Mouse (Mus musculus) limb, embryonic 13.5 days (tissue): ENCODE data around the gene Nr4a1. TPM values are rescaled to one million over a fixed set of nuclear protein-coding genes. Genes with fewer than 3 reads are reported as not detected.

Experiments
- ATAC-seq: fragments of 200-750 bp; cut with Nextera tagmentation; 2 replicates; pipeline ENCODE4 v1.8.0; 2017; ENCODE audit warnings: low read depth, moderate number of reproducible peaks, moderate TSS enrichment; ENCODE audit not compliant: low FRiP score
- H3K27ac ChIP-seq: fragments of 300-500 bp; sonication (generic); 2 replicates; pipeline ENCODE4 v1.5.1; 2015; ENCODE audit warnings: inconsistent platforms, mild to moderate bottlenecking, moderate library complexity
- H3K27me3 ChIP-seq: fragments of 300-500 bp; sonication (generic); 2 replicates; pipeline ENCODE4 v1.6.1; 2015; ENCODE audit warnings: mild to moderate bottlenecking, inconsistent platforms
- H3K36me3 ChIP-seq: fragments of 300-500 bp; sonication (generic); 2 replicates; pipeline ENCODE4 v1.6.1; 2015; ENCODE audit warnings: inconsistent platforms, mild to moderate bottlenecking, moderate library complexity
- H3K4me1 ChIP-seq: fragments of 300-500 bp; sonication (generic); 2 replicates; pipeline ENCODE4 v1.6.1; 2015; ENCODE audit warnings: inconsistent platforms
- H3K4me2 ChIP-seq: fragments of 300-500 bp; sonication (generic); replicated peaks from 2 replicates; pipeline ENCODE4 v1.6.1; 2015; ENCODE audit warnings: inconsistent platforms, mild to moderate bottlenecking, moderate library complexity
- H3K4me3 ChIP-seq: fragments of 300-500 bp; sonication (generic); 2 replicates; pipeline ENCODE4 v1.5.1; 2015; ENCODE audit warnings: moderate library complexity, mild to moderate bottlenecking, inconsistent platforms
- H3K9ac ChIP-seq: fragments of 300-500 bp; sonication (generic); 2 replicates; pipeline ENCODE4 v1.6.1; 2015; ENCODE audit warnings: mild to moderate bottlenecking, inconsistent platforms
- H3K9me3 ChIP-seq: fragments of 300-500 bp; sonication (generic); 2 replicates; pipeline ENCODE4 v1.6.1; 2016; ENCODE audit warnings: inconsistent platforms
- WGBS: fragments of 180-500 bp; shearing (Covaris S2); methylation state at CpG from one replicate; pipeline ENCODE4 v1.1.7; 2015; 5-methylcytosine and 5-hydroxymethylcytosine counted together
- polyA plus RNA-seq: library from polyadenylated mRNA; unstranded; fragments of >200 nt; fragmentation: Nextera tagmentation; extraction: Ambion mirVana; gene quantifications from 2 replicates; pipeline ENCODE4 v1.2.1, GENCODE M21; 2015

Nr4a1 gene
- polyA plus RNA-seq = 10.0 and 10.3 TPM in 2 replicates

- Histone ChIP-seq H3K27me3 (no peaks in the 10 kb centered on the region), H3K4me3 (peak within 1 kb of the TSS; percentile 65), H3K9ac (peak within 1 kb of the TSS; percentile 83), H3K4me1 (peaks cover 15% of the 10 kb centered on the region), H3K4me2 (peak within 1 kb of the TSS; percentile 84), H3K27ac (peak within 1 kb of the TSS; percentile 48; the same call in 1 of the 2 replicates), H3K36me3 (0 out of 2 replicates have a peak, but pooled peaks cover 6% of the 10 kb centered on the region), H3K9me3 (no peaks in the 10 kb centered on the region)
- ATAC-seq = peak; percentile 64
- under 1% methylated on average over 81 of the region's 82 CpGs for WGBS
Measured at GRCm38 (mm10) chr15:101253886-101254795, at the start of gene Nr4a1. Gene Nr4a1, plus strand, starts transcription at chr15:101254269.

- Histone ChIP-seq H3K9ac (no peak overlapping the region), H3K27ac (no peak overlapping the region), H3K27me3 (no peaks in the 10 kb centered on the region), H3K9me3 (0 out of 2 replicates have a peak, but pooled peaks cover 7% of the 10 kb centered on the region), H3K4me3 (no peak overlapping the region), H3K36me3 (peaks cover 94% of the 10 kb centered on the region), H3K4me2 (no peak overlapping the region), H3K4me1 (no peaks in the 10 kb centered on the region)
- WGBS = 88% methylated on average over 7 of the region's 7 CpGs
- no peak for ATAC-seq
Measured at GRCm38 (mm10) chr15:101204781-101205180, 49.3 kb upstream of the Nr4a1 start.

- ATAC-seq = no peak
- no peak overlapping the region for H3K27ac ChIP-seq
- no peak overlapping the region for H3K4me3 ChIP-seq
- no peaks in the 10 kb centered on the region for H3K27me3 ChIP-seq
- peaks cover 77% of the 10 kb centered on the region for H3K36me3 ChIP-seq
- no peak overlapping the region for H3K4me2 ChIP-seq
- no peaks in the 10 kb centered on the region for H3K9me3 ChIP-seq
- H3K9ac ChIP-seq = no peak overlapping the region
- H3K4me1 ChIP-seq = no peaks in the 10 kb centered on the region
- WGBS = 66% methylated on average over 6 of the region's 6 CpGs
Measured at GRCm38 (mm10) chr15:101210228-101210627, 43.8 kb upstream of the Nr4a1 start.

- no peaks in the 10 kb centered on the region for H3K4me1 ChIP-seq
- no peak overlapping the region for H3K4me2 ChIP-seq
- no peak for ATAC-seq
- H3K27me3 ChIP-seq = no peaks in the 10 kb centered on the region
- no peak overlapping the region for H3K4me3 ChIP-seq
- H3K9ac ChIP-seq = no peak overlapping the region
- H3K27ac ChIP-seq = no peak overlapping the region
- 89% methylated on average over 14 of the region's 14 CpGs for WGBS
- H3K9me3 ChIP-seq = no peaks in the 10 kb centered on the region
- H3K36me3 ChIP-seq = peaks cover 72% of the 10 kb centered on the region
Measured at GRCm38 (mm10) chr15:101210998-101211613, 43.0 kb upstream of the Nr4a1 start.

DNA sequence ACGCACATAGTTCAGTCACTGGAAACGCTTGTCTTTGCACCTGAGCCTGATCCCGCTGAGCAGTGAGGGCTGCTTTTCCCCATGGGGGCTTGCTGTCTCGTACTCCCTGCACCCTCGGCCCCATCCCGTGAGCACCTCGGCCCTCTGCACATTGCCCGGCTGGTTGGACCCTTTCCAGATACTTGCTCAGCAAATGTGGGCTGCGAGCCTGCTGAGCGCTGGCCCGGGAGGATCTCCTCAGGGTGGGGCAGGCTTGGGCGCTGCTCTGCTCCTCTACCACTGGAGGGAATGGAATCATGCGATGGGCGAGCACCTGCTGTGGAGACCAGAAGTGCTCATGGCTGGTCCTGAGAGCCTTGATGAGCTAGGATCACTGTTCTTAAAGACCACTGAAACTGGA, 41.6 kb upstream of the Nr4a1 start:
- no peak overlapping the region for H3K9ac ChIP-seq
- 82% methylated on average over 14 of the region's 14 CpGs for WGBS
- H3K36me3 ChIP-seq = peaks cover 59% of the 10 kb centered on the region

GRCm38 (mm10) chr15:101215136-101215535, 38.9 kb upstream of the Nr4a1 start:
- H3K36me3 ChIP-seq = peaks cover 34% of the 10 kb centered on the region
- H3K27me3 ChIP-seq = no peaks in the 10 kb centered on the region
- no peak overlapping the region for H3K4me3 ChIP-seq
- WGBS = 68% methylated on average over 2 of the region's 2 CpGs
- H3K4me1 ChIP-seq = peaks cover 1% of the 10 kb centered on the region
- H3K9me3 ChIP-seq = no peaks in the 10 kb centered on the region
- no peak overlapping the region for H3K27ac ChIP-seq
- ATAC-seq = no peak
- H3K9ac ChIP-seq = no peak overlapping the region
- H3K4me2 ChIP-seq = no peak overlapping the region

More for the DNA sequence above, 41.6 kb upstream of the Nr4a1 start:
- no peak overlapping the region for H3K27ac ChIP-seq
- no peak overlapping the region for H3K4me3 ChIP-seq
- H3K4me1 ChIP-seq = no peaks in the 10 kb centered on the region
- no peak overlapping the region for H3K4me2 ChIP-seq
- no peaks in the 10 kb centered on the region for H3K27me3 ChIP-seq
- no peaks in the 10 kb centered on the region for H3K9me3 ChIP-seq
- ATAC-seq = no peak

GRCm38 (mm10) chr15:101216036-101216435, 38.0 kb upstream of the Nr4a1 start:
- H3K4me3 ChIP-seq = no peak overlapping the region
- H3K36me3 ChIP-seq = peaks cover 25% of the 10 kb centered on the region
- WGBS = 77% methylated on average over 4 of the region's 4 CpGs
- H3K9me3 ChIP-seq = no peaks in the 10 kb centered on the region
- H3K4me1 ChIP-seq = peaks cover 10% of the 10 kb centered on the region
- no peak for ATAC-seq
- no peaks in the 10 kb centered on the region for H3K27me3 ChIP-seq
- H3K4me2 ChIP-seq = no peak overlapping the region
- H3K9ac ChIP-seq = no peak overlapping the region
- no peak overlapping the region for H3K27ac ChIP-seq

DNA sequence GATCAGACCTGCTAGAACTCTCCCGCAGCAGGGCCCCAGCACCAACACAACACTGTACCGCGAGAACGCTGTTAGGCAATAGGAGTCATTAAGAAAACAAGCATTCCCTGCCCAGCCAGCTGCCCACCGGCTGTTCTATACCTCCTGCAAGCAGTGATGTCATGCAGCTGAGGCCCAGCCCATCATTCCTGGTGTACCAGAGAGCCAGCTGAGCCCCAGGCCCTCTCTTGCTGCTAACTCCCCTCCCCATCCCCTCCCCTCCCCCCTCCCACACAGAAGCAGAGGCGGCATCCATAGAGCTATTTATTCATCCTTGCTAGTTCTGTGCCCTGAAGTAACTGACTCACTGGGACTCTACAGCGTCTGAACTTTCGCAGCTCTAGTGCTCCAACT, 33.2 kb upstream of the Nr4a1 start:
- Histone ChIP-seq H3K27me3 (no peaks in the 10 kb centered on the region), H3K4me1 (peaks cover 51% of the 10 kb centered on the region), H3K4me3 (no peak overlapping the region), H3K9me3 (no peaks in the 10 kb centered on the region), H3K27ac (peak overlapping the region; percentile 81), H3K36me3 (no peaks in the 10 kb centered on the region), H3K4me2 (peak overlapping the region; percentile 86), H3K9ac (no peak overlapping the region)
- peak; percentile 64 for ATAC-seq
- WGBS = 1% methylated on average over 8 of the region's 8 CpGs

DNA sequence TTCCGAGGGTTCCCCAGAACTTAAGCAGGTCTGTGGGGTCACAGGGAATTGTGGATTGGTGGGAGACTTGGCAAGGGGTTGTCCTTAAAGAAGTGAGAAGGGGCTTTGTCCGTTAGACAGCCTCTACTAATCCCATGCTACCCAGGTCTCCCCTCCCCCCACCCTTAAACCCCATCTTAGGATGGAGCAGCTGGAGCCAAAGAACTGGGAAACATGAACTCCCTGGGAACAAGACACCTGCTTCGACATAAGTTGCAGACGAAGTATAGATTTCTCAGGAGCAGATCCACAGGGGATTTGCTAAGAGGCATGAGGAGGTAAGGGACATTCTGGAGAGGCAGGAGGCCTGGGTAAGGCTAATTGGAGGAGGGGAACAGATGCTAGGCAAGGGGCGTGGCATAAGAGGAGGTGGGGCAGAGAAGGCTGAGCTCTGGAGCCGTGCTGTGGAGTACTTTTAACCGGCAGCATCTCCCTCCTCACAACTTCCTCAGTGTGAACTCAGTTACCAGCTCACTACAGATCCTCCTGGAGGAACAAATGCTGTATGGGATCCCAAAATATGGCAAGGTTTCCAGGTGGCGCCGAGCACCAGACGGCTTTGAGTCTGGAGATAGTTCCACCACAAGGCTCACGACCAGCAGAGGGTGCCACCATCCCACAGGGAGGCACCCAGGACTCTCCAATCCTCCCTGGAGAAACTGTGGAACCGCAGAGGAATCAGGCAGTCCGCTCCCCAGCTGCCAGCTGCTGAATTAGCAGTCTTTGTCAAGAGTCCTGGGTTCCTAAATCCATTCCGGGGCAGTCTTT, 32.6 kb upstream of the Nr4a1 start:
- WGBS = under 1% methylated on average over 14 of the region's 14 CpGs
- H3K9me3 ChIP-seq = no peaks in the 10 kb centered on the region
- peak overlapping the region; percentile 81 for H3K27ac ChIP-seq
- no peaks in the 10 kb centered on the region for H3K36me3 ChIP-seq
- ATAC-seq = peak; percentile 67
- peak overlapping the region; percentile 14; the same call in 1 of the 2 replicates for H3K9ac ChIP-seq
- no peaks in the 10 kb centered on the region for H3K27me3 ChIP-seq
- H3K4me2 ChIP-seq = peak overlapping the region; percentile 86
- peak overlapping the region; percentile 29 for H3K4me3 ChIP-seq
- peaks cover 54% of the 10 kb centered on the region for H3K4me1 ChIP-seq

DNA sequence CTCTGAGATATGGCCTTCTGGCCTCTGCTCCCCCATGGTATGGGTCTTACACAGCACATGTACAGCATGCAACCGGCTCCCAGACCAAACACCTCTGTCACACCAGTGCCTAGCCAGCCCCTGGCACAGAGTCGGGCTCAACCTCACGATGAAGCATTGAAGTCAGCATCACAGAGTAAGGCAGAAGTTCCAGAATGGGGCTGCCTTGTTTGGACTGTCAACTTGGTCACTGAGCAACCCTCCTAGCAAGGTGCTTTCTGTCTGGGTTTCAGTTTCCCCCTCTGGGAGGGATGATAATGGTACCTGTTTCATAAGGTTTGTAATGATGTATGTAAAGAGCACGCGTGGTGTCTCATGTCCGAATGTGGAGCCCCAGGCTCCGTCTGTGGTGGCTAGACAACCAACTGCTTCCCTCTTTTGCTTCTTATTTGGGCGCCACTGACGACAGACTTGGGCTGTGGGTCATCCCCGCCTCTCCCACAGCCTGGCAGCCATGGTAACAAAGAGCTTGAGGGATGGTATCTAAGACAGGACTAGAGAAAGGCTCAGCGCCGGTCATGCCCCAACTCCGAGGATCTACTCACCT, 31.1 kb upstream of the Nr4a1 start:
- no peak overlapping the region for H3K27ac ChIP-seq
- peaks cover 68% of the 10 kb centered on the region for H3K4me1 ChIP-seq
- peak overlapping the region; percentile 71 for H3K4me3 ChIP-seq
- no peaks in the 10 kb centered on the region for H3K9me3 ChIP-seq
- no peak overlapping the region for H3K9ac ChIP-seq
- no peaks in the 10 kb centered on the region for H3K27me3 ChIP-seq
- WGBS = 53% methylated on average over 13 of the region's 13 CpGs
- ATAC-seq = no peak
- H3K4me2 ChIP-seq = peak overlapping the region; percentile 86
- peaks cover 9% of the 10 kb centered on the region for H3K36me3 ChIP-seq

GRCm38 (mm10) chr15:101223596-101223995, 30.5 kb upstream of the Nr4a1 start:
- peak overlapping the region; percentile 71 for H3K4me3 ChIP-seq
- peak overlapping the region; percentile 92 for H3K9ac ChIP-seq
- H3K27ac ChIP-seq = peak overlapping the region; percentile 91
- H3K9me3 ChIP-seq = no peaks in the 10 kb centered on the region
- H3K27me3 ChIP-seq = no peaks in the 10 kb centered on the region
- H3K4me2 ChIP-seq = peak overlapping the region; percentile 86
- peaks cover 9% of the 10 kb centered on the region for H3K36me3 ChIP-seq
- no peak for ATAC-seq
- WGBS = 7% methylated on average over 5 of the region's 5 CpGs
- peaks cover 74% of the 10 kb centered on the region for H3K4me1 ChIP-seq
